Mouse (Mus musculus) small intestine, adult 2 months (tissue): ENCODE data around the gene Ddx20.

Experiments
- CTCF ChIP-seq: fragments of 200-500 bp; IDR thresholded peaks from 2 replicates; pipeline ENCODE4 v1.5.1; 2012; ENCODE audit warnings: low read depth, mild to moderate bottlenecking, control low read depth, inconsistent platforms, low read length, moderate library complexity, mixed read lengths; ENCODE audit not compliant: insufficient replicate concordance, insufficient read length; ENCODE audit errors: extremely low read depth
- POLR2A ChIP-seq: fragments of 200-500 bp; IDR thresholded peaks from 2 replicates; pipeline ENCODE4 v1.6.1; 2012; ENCODE audit warnings: low read depth, mild to moderate bottlenecking, control low read depth, inconsistent platforms, low read length, moderate library complexity

- no peak for TF ChIP-seq POLR2A
- TF ChIP-seq CTCF = no peak
Observed at GRCm38 (mm10) chr3:105643566-105643965, 43.8 kb downstream of the Ddx20 start.
